Mouse (Mus musculus): ENCODE measurements around the gene Spcs2. TPM values are rescaled to one million over a fixed set of nuclear protein-coding genes. Genes with fewer than 3 reads are reported as not detected.

Gene Spcs2
- total RNA-seq, 2 experiments from 2014 or later, result 67.1 to 75.1 TPM

- DNase-seq, result no peak
- intact Hi-C loops (cut with DNase I), result no loop called here
Measured at GRCm38 (mm10) chr7:99873965-99874364, 10.7 kb upstream of the Spcs2 start.

GRCm38 (mm10) chr7:99869296-99869695 lies 6.0 kb upstream of the Spcs2 start:
- intact Hi-C loops (cut with DNase I), result no loop called here

GRCm38 (mm10) chr7:99865219-99865618 lies 2.0 kb upstream of the Spcs2 start:
- no peak for DNase-seq
- intact Hi-C loops (cut with DNase I), result no loop called here

More at GRCm38 (mm10) chr7:99869296-99869695, 6.0 kb upstream of the Spcs2 start:
- no peak for DNase-seq

GRCm38 (mm10) chr7:99864241-99865028 lies 1.2 kb upstream of the Spcs2 start:
- DNase-seq, result no peak
- intact Hi-C loops (cut with DNase I), result loop anchor here (5.0 kb wide), 1 partner anchor 37 kb away; the partner anchor contains the start of gene Neu3

- intact Hi-C loops (cut with DNase I), result no loop called here
Measured at GRCm38 (mm10) chr7:99858813-99859585, 4.3 kb downstream of the Spcs2 start, which contains the start of gene Xrra1. TSS of gene Xrra1 (plus strand) at chr7:99859116.

GRCm38 (mm10) chr7:99858175-99858812 lies 5.0 kb downstream of the Spcs2 start:
- no peak for DNase-seq
- intact Hi-C loops (cut with DNase I), result no loop called here

More at GRCm38 (mm10) chr7:99858813-99859585, 4.3 kb downstream of the Spcs2 start, which contains the start of gene Xrra1:
- peak; percentile 90 to 91 for DNase-seq

- intact Hi-C loops (cut with DNase I), result no loop called here
- DNase-seq, result no peak
Measured at GRCm38 (mm10) chr7:99856266-99856861, 6.9 kb downstream of the Spcs2 start.

GRCm38 (mm10) chr7:99854311-99854710 lies 9.0 kb downstream of the Spcs2 start:
- no peak for DNase-seq
- intact Hi-C loops (cut with DNase I), result no loop called here

- intact Hi-C loops (cut with DNase I), result no loop called here
- no peak for DNase-seq
Measured at GRCm38 (mm10) chr7:99853350-99853749, 9.9 kb downstream of the Spcs2 start.

GRCm38 (mm10) chr7:99851618-99852017 lies 11.6 kb downstream of the Spcs2 start:
- DNase-seq, result no peak
- intact Hi-C loops (cut with DNase I), result no loop called here

- intact Hi-C loops (cut with DNase I), result no loop called here
- no peak for DNase-seq
Measured at GRCm38 (mm10) chr7:99851121-99851520, 12.1 kb downstream of the Spcs2 start.

- intact Hi-C loops (cut with DNase I), result no loop called here
- DNase-seq, result no peak
Measured at GRCm38 (mm10) chr7:99850534-99850933, 12.7 kb downstream of the Spcs2 start.

- intact Hi-C loops (cut with DNase I), result no loop called here
- no peak for DNase-seq
Measured at GRCm38 (mm10) chr7:99845533-99846236, 17.6 kb downstream of the Spcs2 start.

- DNase-seq, result no peak
- intact Hi-C loops (cut with DNase I), result no loop called here
Measured at GRCm38 (mm10) chr7:99838241-99838640, 25.0 kb downstream of the Spcs2 start.

- no peak for DNase-seq
- intact Hi-C loops (cut with DNase I), result no loop called here
Measured at GRCm38 (mm10) chr7:99837358-99838071, 25.7 kb downstream of the Spcs2 start.

- DNase-seq, result no peak
- intact Hi-C loops (cut with DNase I), result no loop called here
Measured at GRCm38 (mm10) chr7:99836781-99837180, 26.5 kb downstream of the Spcs2 start.

GRCm38 (mm10) chr7:99834314-99834853 lies 28.9 kb downstream of the Spcs2 start:
- intact Hi-C loops (cut with DNase I), result no loop called here
- DNase-seq, result no peak

- intact Hi-C loops (cut with DNase I), result no loop called here
- DNase-seq, result no peak
Measured at GRCm38 (mm10) chr7:99833846-99834222, 29.4 kb downstream of the Spcs2 start.
